Mouse (Mus musculus) C2C12 (cell line): ENCODE measurements around the gene Nrm. TPM values are rescaled to one million over a fixed set of nuclear protein-coding genes. Genes with fewer than 3 reads are reported as not detected.

Experiments used
- H3K27me3 ChIP-seq: one replicate; pipeline ENCODE4 v1.6.1; 2011; ENCODE audit not compliant: control insufficient read depth, insufficient read depth, insufficient read length
- H3K36me3 ChIP-seq: one replicate; pipeline ENCODE4 v1.6.1; 2011; ENCODE audit not compliant: control insufficient read depth, insufficient read depth
- H3K4me3 ChIP-seq: one replicate; pipeline ENCODE4 v1.5.1; 2011; ENCODE audit warnings: mild to moderate bottlenecking, control low read depth; ENCODE audit not compliant: poor library complexity, insufficient read depth, severe bottlenecking
- H3K79me2 ChIP-seq: one replicate; pipeline ENCODE4 v1.6.1; 2011; ENCODE audit not compliant: control insufficient read depth, insufficient read depth
- H3K79me3 ChIP-seq: one replicate; pipeline ENCODE4 v1.6.1; 2011; ENCODE audit warnings: low read depth, control low read depth
- H3ac ChIP-seq: one replicate; pipeline ENCODE3; 2011; ENCODE audit warnings: low read depth; ENCODE audit not compliant: control insufficient read depth, insufficient read length
- CEBPB ChIP-seq: IDR thresholded peaks from one replicate; pipeline ENCODE4 v1.6.1; 2011; ENCODE audit warnings: low read depth, mild to moderate bottlenecking, control low read depth, moderate library complexity
- CTCF ChIP-seq: IDR thresholded peaks from one replicate; pipeline ENCODE4 v1.5.1; 2011; ENCODE audit not compliant: control insufficient read depth, insufficient read depth, insufficient read length
- FOSL1 ChIP-seq: IDR thresholded peaks from one replicate; pipeline ENCODE4 v1.8.0; 2011; ENCODE audit warnings: mild to moderate bottlenecking, low read length; ENCODE audit not compliant: poor library complexity, insufficient read depth, severe bottlenecking
- MAX ChIP-seq: IDR thresholded peaks from one replicate; pipeline ENCODE4 v1.6.1; 2011; ENCODE audit warnings: mild to moderate bottlenecking, control low read depth
- MYOD1 ChIP-seq: IDR thresholded peaks from one replicate; pipeline ENCODE4 v1.6.1; 2011; ENCODE audit warnings: low read depth; ENCODE audit not compliant: control insufficient read depth, insufficient read length
- MYOG ChIP-seq: IDR thresholded peaks from one replicate; pipeline ENCODE4 v1.6.1; 2011; ENCODE audit not compliant: control insufficient read depth, insufficient read length; ENCODE audit errors: extremely low read depth
- USF1 ChIP-seq: IDR thresholded peaks from one replicate; pipeline ENCODE4 v1.6.1; 2011; ENCODE audit warnings: low read depth, mild to moderate bottlenecking, control low read depth, moderate library complexity
- polyA plus RNA-seq: library from polyadenylated mRNA; unstranded; fragments of >200 nt; fragmentation: generic; extraction: Trizol; gene quantifications from one replicate; pipeline ENCODE4 v1.2.1, GENCODE M21; 2012; ENCODE audit warnings: missing spikeins

Nrm gene
- polyA plus RNA-seq, 1 experiment: 25.5 TPM

- Histone ChIP-seq H3K27me3 (no peaks in the 10 kb centered on the region), H3K79me3 (peaks cover 54% of the 10 kb centered on the region), H3K36me3 (peaks cover 38% of the 10 kb centered on the region), H3K4me3 (peak overlapping the region; percentile 92), H3K79me2 (peaks cover 85% of the 10 kb centered on the region), H3ac (peak overlapping the region; percentile 88)
- TF ChIP-seq MYOG: no peak
- TF ChIP-seq CTCF: peak; percentile 8
- TF ChIP-seq FOSL1: no peak
These were observed 6.1 kb downstream of the Nrm start for GRCm38 (mm10) chr17:35866911-35867890.

DNA sequence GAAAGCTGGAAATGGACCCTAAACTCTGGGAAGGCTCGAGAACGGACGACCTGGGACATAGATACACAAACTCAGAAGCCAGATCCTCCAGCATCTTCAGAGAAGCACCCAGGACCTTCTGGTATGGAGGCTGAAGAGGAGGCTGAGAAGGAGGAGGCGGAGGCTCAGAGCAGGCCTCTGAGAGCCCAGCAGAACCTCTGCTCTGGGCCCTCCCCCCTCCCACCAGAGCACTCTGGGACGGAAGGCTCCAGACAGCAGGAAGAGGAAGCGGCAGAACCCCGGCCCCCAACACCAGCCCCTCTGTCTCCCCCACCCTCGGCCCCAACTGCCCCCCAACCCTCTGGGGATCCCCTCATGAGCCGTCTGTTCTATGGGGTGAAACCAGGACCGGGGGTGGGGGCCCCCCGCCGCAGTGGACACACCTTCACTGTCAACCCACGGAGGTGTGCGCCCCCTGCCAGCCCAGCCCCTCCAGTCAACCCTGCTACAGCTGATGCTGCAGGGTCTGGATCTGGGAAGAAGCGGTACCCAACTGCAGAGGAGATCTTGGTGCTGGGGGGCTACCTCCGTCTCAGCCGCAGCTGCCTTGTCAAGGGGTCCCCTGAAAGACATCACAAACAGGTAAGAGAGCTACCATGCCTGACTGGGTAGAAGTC is 7.2 kb downstream of the Nrm start:
- no peak for TF ChIP-seq MYOG
- no peak for TF ChIP-seq USF1
- TF ChIP-seq CEBPB: no peak
- no peak for TF ChIP-seq MAX
- no peak for TF ChIP-seq MYOD1
- peak; percentile 1 for TF ChIP-seq CTCF
- no peak for TF ChIP-seq FOSL1
- H3K36me3 ChIP-seq: peaks cover 48% of the 10 kb centered on the region
- peaks cover 62% of the 10 kb centered on the region for H3K79me3 ChIP-seq

GRCm38 (mm10) chr17:35868961-35869345 is 7.8 kb downstream of the Nrm start:
- Histone ChIP-seq H3K36me3 (peaks cover 55% of the 10 kb centered on the region), H3K4me3 (peak overlapping the region; percentile 92), H3ac (peak overlapping the region; percentile 61), H3K27me3 (no peaks in the 10 kb centered on the region), H3K79me3 (peaks cover 67% of the 10 kb centered on the region), H3K79me2 (peaks cover 93% of the 10 kb centered on the region)
- TF ChIP-seq USF1 (no peak), CTCF (no peak), CEBPB (no peak), MYOD1 (no peak), FOSL1 (no peak), MAX (no peak), MYOG (no peak)

More for the DNA sequence above, 7.2 kb downstream of the Nrm start:
- Histone ChIP-seq H3K79me2 (peaks cover 93% of the 10 kb centered on the region), H3K4me3 (peak overlapping the region; percentile 92), H3K27me3 (no peaks in the 10 kb centered on the region), H3ac (peak overlapping the region; percentile 61)

GRCm38 (mm10) chr17:35869346-35870067 is 8.4 kb downstream of the Nrm start:
- TF ChIP-seq MYOG (no peak), CEBPB (no peak), MYOD1 (no peak), MAX (no peak), FOSL1 (no peak), USF1 (no peak), CTCF (no peak)
- H3K27me3 ChIP-seq: no peaks in the 10 kb centered on the region
- peaks cover 73% of the 10 kb centered on the region for H3K79me3 ChIP-seq
- H3ac ChIP-seq: peak overlapping the region; percentile 73
- H3K4me3 ChIP-seq: peak overlapping the region; percentile 92
- peaks cover 93% of the 10 kb centered on the region for H3K79me2 ChIP-seq
- peaks cover 60% of the 10 kb centered on the region for H3K36me3 ChIP-seq

DNA sequence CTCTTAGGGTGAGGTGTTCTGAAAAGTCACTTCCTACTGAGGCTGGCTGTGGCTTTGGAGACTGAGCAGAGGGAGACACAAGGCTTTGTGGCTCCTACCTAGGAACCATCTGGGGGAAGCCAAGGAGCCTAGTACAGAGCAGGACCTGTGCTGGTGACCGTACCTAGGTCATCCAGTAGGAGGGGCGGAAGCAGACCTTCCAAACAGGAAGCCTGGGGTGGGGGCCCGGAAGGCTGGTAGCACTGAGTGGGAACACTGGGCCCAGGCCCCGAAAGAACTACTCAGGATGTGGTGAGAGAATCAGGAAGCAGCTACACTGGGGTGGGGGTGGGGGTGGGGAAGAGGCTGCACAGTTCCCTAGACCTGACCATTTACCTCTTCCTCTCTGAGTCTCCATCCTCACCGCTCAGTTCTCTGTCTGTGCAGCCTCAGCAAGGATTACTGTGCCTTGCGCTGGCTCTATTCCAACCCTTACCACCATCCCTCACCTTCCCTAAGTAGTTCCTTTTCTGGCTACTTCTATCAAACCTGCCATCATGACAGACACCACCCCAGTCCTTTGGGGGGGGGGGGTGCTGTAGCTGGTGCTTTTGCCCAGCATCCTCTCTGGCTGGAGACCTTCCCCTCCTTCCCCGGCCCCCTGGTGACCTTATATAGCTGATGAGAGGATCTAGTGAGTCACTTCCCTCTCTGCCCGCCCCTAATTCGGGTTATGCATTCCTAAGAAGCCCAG is 9.2 kb downstream of the Nrm start:
- TF ChIP-seq FOSL1 (peak; percentile 35), MYOG (no peak), MYOD1 (no peak), CTCF (no peak)
- Histone ChIP-seq H3K4me3 (peak overlapping the region; percentile 92), H3K36me3 (peaks cover 68% of the 10 kb centered on the region), H3K27me3 (no peaks in the 10 kb centered on the region), H3K79me3 (peaks cover 76% of the 10 kb centered on the region), H3ac (peak overlapping the region; percentile 12), H3K79me2 (peaks cover 94% of the 10 kb centered on the region)
